Mouse (Mus musculus) MEL (cell line): ENCODE data around the gene Rinl. TPM values are rescaled to one million over a fixed set of nuclear protein-coding genes. Genes with fewer than 3 reads are reported as not detected.
A peak's percentile ranks its signal among the peaks of the same experiment; 100 is the strongest.

Source experiments
- DNase-seq: peaks from one replicate; pipeline ENCODE4 v3.0.0; 2011; ENCODE audit warnings: low read depth, low spot score
- H3K27ac ChIP-seq: 2 replicates; pipeline ENCODE4 v1.5.1; 2012; ENCODE audit warnings: low read depth, mild to moderate bottlenecking, control low read depth, low read length, moderate library complexity; ENCODE audit not compliant: control insufficient read depth
- H3K27me3 ChIP-seq, 2 experiments: fragments of 150-350 bp in 1 of 2; sonication (generic) in 1 of 2; 2 replicates each; pipeline ENCODE4 v1.6.1; 2012; ENCODE audit warnings: low read length in 2 of 2, mild to moderate bottlenecking in 2 of 2, improper control_type of control experiment in 1 of 2, moderate library complexity in 1 of 2; ENCODE audit not compliant: insufficient read depth in 2 of 2, control insufficient read depth in 1 of 2
- H3K36me3 ChIP-seq, 2 experiments: 2 replicates each; pipeline ENCODE4 v1.6.1; 2012 to 2014; ENCODE audit warnings: low read length in 2 of 2, improper control_type of control experiment in 1 of 2, inconsistent platforms in 1 of 2, mild to moderate bottlenecking in 1 of 2; ENCODE audit not compliant: insufficient read depth in 2 of 2, control insufficient read depth in 1 of 2
- H3K4me1 ChIP-seq, 2 experiments: fragments of 150-350 bp in 1 of 2; sonication (generic) in 1 of 2; 2 replicates each; pipeline ENCODE4 v1.6.1; 2012; ENCODE audit warnings: low read length in 2 of 2, improper control_type of control experiment in 1 of 2, mild to moderate bottlenecking in 1 of 2; ENCODE audit not compliant: insufficient read depth in 2 of 2, control insufficient read depth in 1 of 2
- H3K4me3 ChIP-seq, 2 experiments: fragments of 150-350 bp in 1 of 2; sonication (generic) in 1 of 2; 2 replicates each; pipeline ENCODE4 v1.5.1; 2012; ENCODE audit warnings: low read depth in 2 of 2, low read length in 2 of 2, mild to moderate bottlenecking in 2 of 2, moderate library complexity in 2 of 2, control low read depth in 1 of 2, improper control_type of control experiment in 1 of 2; ENCODE audit not compliant: control insufficient read depth in 1 of 2, insufficient read depth in 1 of 2
- H3K79me2 ChIP-seq: 2 replicates; pipeline ENCODE4 v1.6.1; 2012; ENCODE audit warnings: mild to moderate bottlenecking, low read length, moderate library complexity; ENCODE audit not compliant: control insufficient read depth, poor library complexity, insufficient read depth
- H3K9ac ChIP-seq: 2 replicates; pipeline ENCODE4 v1.6.1; 2012; ENCODE audit warnings: low read depth, mild to moderate bottlenecking, control low read depth, low read length, moderate library complexity; ENCODE audit not compliant: control insufficient read depth, poor library complexity, severe bottlenecking
- H3K9me3 ChIP-seq: fragments of 150-350 bp; sonication (generic); replicated peaks from 2 replicates; pipeline ENCODE4 v1.6.1; 2012; ENCODE audit warnings: mild to moderate bottlenecking, low read length, improper control_type of control experiment, moderate library complexity; ENCODE audit not compliant: insufficient read depth
- CHD1 ChIP-seq: IDR thresholded peaks from 2 replicates; pipeline ENCODE4 v1.6.1; 2012; ENCODE audit warnings: low read depth, mild to moderate bottlenecking, inconsistent platforms, low read length, improper control_type of control experiment
- CHD2 ChIP-seq: IDR thresholded peaks from 2 replicates; pipeline ENCODE4 v1.6.1; 2011; ENCODE audit warnings: low read length, improper control_type of control experiment
- E2F4 ChIP-seq: IDR thresholded peaks from 2 replicates; pipeline ENCODE4 v1.6.1; 2011; ENCODE audit warnings: low read depth, low read length, improper control_type of control experiment, borderline replicate concordance
- ELF1 ChIP-seq: IDR thresholded peaks from 2 replicates; pipeline ENCODE4 v1.6.1; 2014; ENCODE audit warnings: low read depth, mild to moderate bottlenecking, inconsistent platforms, low read length, improper control_type of control experiment, moderate library complexity
- EP300 ChIP-seq, 2 experiments: IDR thresholded peaks; 2 replicates each; pipeline ENCODE4 v1.6.1; 2011; ENCODE audit warnings: improper control_type of control experiment in 2 of 2, low read length in 2 of 2, low read depth in 1 of 2, mild to moderate bottlenecking in 1 of 2
- GABPA ChIP-seq: IDR thresholded peaks from 2 replicates; pipeline ENCODE4 v1.6.1; 2012; ENCODE audit warnings: low read depth, mild to moderate bottlenecking, inconsistent platforms, low read length, improper control_type of control experiment, moderate library complexity
- GATA1 ChIP-seq: IDR thresholded peaks from 2 replicates; pipeline ENCODE4 v1.6.1; 2011; ENCODE audit warnings: low read depth, low read length, improper control_type of control experiment
- JUND ChIP-seq: IDR thresholded peaks from 2 replicates; pipeline ENCODE4 v1.6.1; 2011; ENCODE audit warnings: low read depth, mild to moderate bottlenecking, improper control_type of control experiment, low read length
- MAZ ChIP-seq: IDR thresholded peaks from 2 replicates; pipeline ENCODE4 v1.6.1; 2012; ENCODE audit warnings: low read depth, mild to moderate bottlenecking, inconsistent platforms, low read length, improper control_type of control experiment
- MXI1 ChIP-seq: IDR thresholded peaks from 2 replicates; pipeline ENCODE4 v1.6.1; 2011; ENCODE audit warnings: mild to moderate bottlenecking, low read depth, low read length, improper control_type of control experiment
- MYB ChIP-seq: IDR thresholded peaks from 2 replicates; pipeline ENCODE4 v1.6.1; 2011; ENCODE audit warnings: mild to moderate bottlenecking, low read depth, low read length, improper control_type of control experiment
- MYC ChIP-seq: IDR thresholded peaks from 2 replicates; pipeline ENCODE4 v1.6.1; 2011; ENCODE audit warnings: low read depth, mild to moderate bottlenecking, low read length, improper control_type of control experiment, moderate library complexity
- NELFE ChIP-seq: IDR thresholded peaks from 2 replicates; pipeline ENCODE4 v1.6.1; 2011; ENCODE audit warnings: low read depth, low read length, improper control_type of control experiment
- NRF1 ChIP-seq: IDR thresholded peaks from 2 replicates; pipeline ENCODE4 v1.6.1; 2014; ENCODE audit warnings: low read depth, mild to moderate bottlenecking, inconsistent platforms, low read length, improper control_type of control experiment, moderate library complexity; ENCODE audit not compliant: poor library complexity, insufficient read depth, severe bottlenecking
- POLR2A ChIP-seq, 2 experiments: IDR thresholded peaks; 2 replicates each; pipeline ENCODE4 v1.6.1; 2011 to 2012; ENCODE audit warnings: low read length in 2 of 2, mild to moderate bottlenecking in 2 of 2, control low read depth in 1 of 2, improper control_type of control experiment in 1 of 2, low read depth in 1 of 2, moderate library complexity in 1 of 2; ENCODE audit not compliant: control insufficient read depth in 1 of 2, insufficient read depth in 1 of 2, poor library complexity in 1 of 2
- POLR2AphosphoS2 ChIP-seq: IDR thresholded peaks from 2 replicates; pipeline ENCODE4 v1.6.1; 2011; ENCODE audit warnings: low read length, improper control_type of control experiment
- RCOR1 ChIP-seq: IDR thresholded peaks from 2 replicates; pipeline ENCODE4 v1.6.1; 2012; ENCODE audit warnings: low read depth, mild to moderate bottlenecking, inconsistent platforms, low read length, improper control_type of control experiment
- SIN3A ChIP-seq: IDR thresholded peaks from 2 replicates; pipeline ENCODE4 v1.6.1; 2012; ENCODE audit warnings: low read length, improper control_type of control experiment, inconsistent platforms
- SMC3 ChIP-seq: IDR thresholded peaks from 2 replicates; pipeline ENCODE4 v1.6.1; 2011; ENCODE audit warnings: low read depth, low read length, improper control_type of control experiment
- TAL1 ChIP-seq: IDR thresholded peaks from 2 replicates; pipeline ENCODE4 v1.6.1; 2012; ENCODE audit warnings: mild to moderate bottlenecking, inconsistent platforms, low read length, moderate library complexity, mixed read lengths
- TBP ChIP-seq: IDR thresholded peaks from 2 replicates; pipeline ENCODE4 v1.8.0; 2011; ENCODE audit warnings: low read depth, low read length, improper control_type of control experiment
- TCF12 ChIP-seq: IDR thresholded peaks from 2 replicates; pipeline ENCODE4 v1.6.1; 2014; ENCODE audit warnings: low read depth, mild to moderate bottlenecking, inconsistent platforms, low read length, improper control_type of control experiment, moderate library complexity
- UBTF ChIP-seq: IDR thresholded peaks from 2 replicates; pipeline ENCODE4 v1.6.1; 2012; ENCODE audit warnings: low read depth, mild to moderate bottlenecking, inconsistent platforms, low read length, improper control_type of control experiment, moderate library complexity, borderline replicate concordance; ENCODE audit not compliant: insufficient read depth
- USF1 ChIP-seq: IDR thresholded peaks from 2 replicates; pipeline ENCODE4 v1.6.1; 2014; ENCODE audit warnings: low read depth, mild to moderate bottlenecking, inconsistent platforms, low read length, improper control_type of control experiment, moderate library complexity
- ZC3H11A ChIP-seq: IDR thresholded peaks from 2 replicates; pipeline ENCODE4 v1.6.1; 2012; ENCODE audit warnings: low read depth, mild to moderate bottlenecking, inconsistent platforms, low read length, improper control_type of control experiment
- ZKSCAN1 ChIP-seq: IDR thresholded peaks from 2 replicates; pipeline ENCODE4 v1.6.1; 2012; ENCODE audit warnings: low read depth, mild to moderate bottlenecking, inconsistent platforms, low read length, improper control_type of control experiment, moderate library complexity
- ZMIZ1 ChIP-seq: IDR thresholded peaks from 2 replicates; pipeline ENCODE4 v1.6.1; 2012; ENCODE audit warnings: low read depth, mild to moderate bottlenecking, inconsistent platforms, low read length, improper control_type of control experiment, moderate library complexity
- polyA plus RNA-seq, 2 experiments: library from polyadenylated mRNA; stranded (reverse) in 1 of 2; unstranded in 1 of 2; fragments of >175 nt in 1 of 2; fragments of >200 nt in 1 of 2; gene quantifications; 2 replicates each; pipeline versions ENCODE4 v1.2.1 to v1.2.4; 2012; ENCODE audit warnings: low replicate concordance in 2 of 2, low read depth in 1 of 2; ENCODE audit not compliant: insufficient read length in 2 of 2, insufficient read depth in 1 of 2, missing spikeins in 1 of 2
- total RNA-seq: library from RNA; depleted of rRNA; stranded (reverse); fragments of 300-350 nt; gene quantifications from 2 replicates; pipeline ENCODE4 v1.2.3, GENCODE M21; 2012

Gene Rinl
- total and polyA plus RNA-seq, 3 experiments, result 39.9 to 63.9 TPM; not detected in 1

GRCm38 (mm10) chr7:28809401-28810089 lies 20.8 kb downstream of the Rinl start:
- H3K27me3 ChIP-seq, result no peaks in the 10 kb centered on the region
- peaks cover 40% of the 10 kb centered on the region for H3K79me2 ChIP-seq
- H3K4me3 ChIP-seq, result peak overlapping the region; percentile 67 to 69
- H3K4me1 ChIP-seq, result peaks cover 6 to 34% of the 10 kb centered on the region in 2 experiments
- H3K9ac ChIP-seq, result peak overlapping the region; percentile 85
- DNase-seq, result peak; percentile 89
- H3K9me3 ChIP-seq, result no peaks in the 10 kb centered on the region
- peak overlapping the region; percentile 99 for H3K27ac ChIP-seq
- TF ChIP-seq UBTF (no peak), NELFE (peak; percentile 45; the same call in 1 of the 2 replicates), RCOR1 (no peak), POLR2A (IDR thresholded peaks at IDR 0.05; ENCODE audit: control insufficient read depth in 1 of 2, insufficient read depth in 1 of 2, low read depth in 1 of 2, low read length in 2 of 2, poor library complexity in 1 of 2) (peak in 1 of 2 experiments; percentile 58; a peak in 2 of 4 replicates), GABPA (no peak), TCF12 (0 out of 2 replicates have a peak, but pooled peaks have one; percentile 1), CHD2 (no peak), E2F4 (no peak), MYB (no peak), ELF1 (no peak), JUND (no peak), MAZ (0 out of 2 replicates have a peak, but pooled peaks have one; percentile 5), SIN3A (peak; percentile 58; the same call in 1 of the 2 replicates), NRF1 (peak; percentile 72), MYC (peak; percentile 31; the same call in 1 of the 2 replicates), POLR2AphosphoS2 (peak; percentile 88), ZMIZ1 (peak; percentile 62)
- peaks cover 15 to 28% of the 10 kb centered on the region in 2 experiments; a peak in 3 of 4 replicates for H3K36me3 ChIP-seq

- Histone ChIP-seq H3K4me1 (peaks cover 11 to 42% of the 10 kb centered on the region in 2 experiments), H3K4me3 (peak overlapping the region; percentile 68 to 81), H3K9ac (peak overlapping the region; percentile 97), H3K36me3 (peaks cover 22 to 37% of the 10 kb centered on the region in 2 experiments), H3K27me3 (no peaks in the 10 kb centered on the region), H3K9me3 (no peaks in the 10 kb centered on the region), H3K79me2 (peaks cover 47% of the 10 kb centered on the region), H3K27ac (peak overlapping the region; percentile 99)
- peak; percentile 99 for DNase-seq
- TF ChIP-seq SMC3 (no peak), USF1 (no peak), POLR2A (IDR thresholded peaks at IDR 0.05; ENCODE audit: control insufficient read depth in 1 of 2, insufficient read depth in 1 of 2, low read depth in 1 of 2, low read length in 2 of 2, poor library complexity in 1 of 2) (peak; percentile 77 to 86), GATA1 (peak; percentile 73), E2F4 (peak; percentile 46; the same call in 1 of the 2 replicates), ZC3H11A (no peak), CHD1 (no peak), GABPA (no peak), EP300 (IDR thresholded peaks at IDR 0.05; ENCODE audit: low read depth in 1 of 2, low read length in 2 of 2) (no peak; a peak in 1 of 4 replicates), TBP (peak; percentile 61), RCOR1 (peak; percentile 88), MXI1 (no peak; the same call in 1 of the 2 replicates), UBTF (no peak; the same call in 1 of the 2 replicates), TAL1 (no peak), NELFE (peak; percentile 72), POLR2AphosphoS2 (peak; percentile 87), ZKSCAN1 (no peak)
Measured at GRCm38 (mm10) chr7:28810107-28811066, 21.6 kb downstream of the Rinl start.
